Mouse (Mus musculus) lung, adult 2 months (tissue): Measurements from ENCODE around the gene Ltv1.

Experiments used
- CTCF ChIP-seq: fragments of 200-500 bp; IDR thresholded peaks from 2 replicates; pipeline ENCODE4 v1.5.1; 2011; ENCODE audit warnings: mild to moderate bottlenecking, low read length, control low read depth; ENCODE audit not compliant: insufficient read depth
- POLR2A ChIP-seq: fragments of 200-500 bp; IDR thresholded peaks from 2 replicates; pipeline ENCODE4 v1.6.1; 2011; ENCODE audit warnings: low read depth, mild to moderate bottlenecking, control low read depth, low read length, borderline replicate concordance; ENCODE audit errors: extremely low read depth

GRCm38 (mm10) chr10:13213956-13214355, 21.0 kb upstream of the Ltv1 start:
- TF ChIP-seq CTCF = no peak
- TF ChIP-seq POLR2A = no peak
